Mouse (Mus musculus): Measurements from ENCODE around the gene Grsf1. TPM values are rescaled to one million over a fixed set of nuclear protein-coding genes. Genes with fewer than 3 reads are reported as not detected.
A peak's percentile ranks its signal among the peaks of the same experiment; 100 is the strongest.

Gene Grsf1
- total RNA-seq, 2 experiments from 2014 or later = 21.4 to 35.3 TPM

DNA sequence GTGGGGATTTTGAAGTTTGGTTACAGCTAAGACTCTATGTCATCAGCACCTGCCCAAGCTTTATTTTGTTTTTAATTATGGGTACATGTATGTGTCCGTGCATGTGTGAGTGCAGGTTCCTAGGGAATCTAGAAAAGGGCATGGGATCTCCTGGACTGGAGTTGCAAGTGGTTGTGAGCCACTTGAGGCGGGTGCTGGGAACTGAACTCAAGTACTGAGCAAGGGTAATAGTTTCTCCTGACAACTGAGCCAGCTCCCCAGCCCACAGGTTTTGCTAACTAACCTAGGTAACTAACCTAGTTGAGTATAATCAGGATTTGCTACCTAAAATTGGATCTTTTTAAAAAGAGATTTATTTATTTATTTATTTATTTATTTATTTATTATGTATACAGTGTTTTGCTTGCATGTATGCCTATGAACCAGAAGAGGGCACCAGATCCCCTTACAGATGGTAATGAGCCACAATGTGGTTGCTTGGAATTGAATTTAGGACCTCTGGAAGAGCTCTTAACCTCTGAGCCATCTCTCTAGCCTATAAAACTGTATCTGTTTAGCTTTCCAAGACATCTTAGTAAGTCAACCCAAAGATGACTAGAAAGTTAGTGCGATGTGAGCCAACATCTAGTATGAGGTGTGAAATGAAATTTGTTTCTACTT lies 13.4 kb upstream of the Grsf1 start:
- ATAC-seq (replicated peaks; ENCODE audit: low FRiP score, poor library complexity, severe bottlenecking) = no peak

DNA sequence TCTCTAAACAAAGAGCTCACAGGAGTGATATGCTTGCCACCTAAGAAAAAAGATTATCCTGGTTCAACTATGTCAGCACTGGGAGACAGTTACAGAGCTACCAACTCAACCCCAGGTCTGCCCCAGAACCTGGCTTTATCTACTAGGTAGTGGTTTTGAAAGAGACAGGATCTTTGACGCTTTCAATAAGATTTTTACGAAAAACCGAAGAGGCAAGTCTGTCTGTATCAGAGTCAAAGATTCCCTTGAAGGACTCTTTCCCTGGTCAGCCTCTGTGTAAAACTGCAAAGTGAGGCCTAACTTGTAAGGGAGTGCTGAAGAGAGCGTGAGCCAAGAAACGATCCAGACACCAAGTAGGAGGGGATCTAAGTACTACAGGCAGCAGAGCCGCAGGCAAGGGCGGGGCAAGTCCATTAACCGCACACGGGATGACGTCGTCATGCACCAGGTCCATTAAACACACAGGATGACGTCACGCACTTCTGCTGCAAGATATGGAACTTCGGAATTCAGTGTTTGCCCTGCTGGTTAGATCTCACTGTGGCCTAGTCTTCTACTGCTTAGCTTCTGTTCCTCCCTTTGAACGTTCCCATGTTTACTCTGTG lies 12.7 kb upstream of the Grsf1 start:
- no peak for ATAC-seq (replicated peaks; ENCODE audit: low FRiP score, poor library complexity, severe bottlenecking)

DNA sequence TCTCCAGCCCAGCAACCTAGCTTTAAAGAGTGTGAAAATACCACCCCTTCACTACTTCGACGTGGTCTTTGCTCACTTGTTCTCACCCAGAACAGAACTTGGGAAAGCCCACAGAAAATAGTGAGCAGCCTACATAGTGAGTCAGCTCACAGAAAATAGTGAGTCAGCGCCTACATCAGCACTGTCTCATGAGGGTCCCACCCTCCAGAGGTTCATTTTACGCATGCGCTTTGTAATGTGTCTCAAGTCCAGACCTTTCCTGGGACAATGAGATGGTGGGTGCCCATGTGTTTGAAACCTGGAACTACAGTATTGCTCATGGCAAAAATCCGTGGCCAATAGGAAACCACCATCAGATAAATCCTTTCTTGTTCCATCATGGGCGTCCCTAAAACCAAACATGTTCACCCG lies 12.0 kb upstream of the Grsf1 start:
- ATAC-seq (replicated peaks; ENCODE audit: low FRiP score, poor library complexity, severe bottlenecking) = no peak

DNA sequence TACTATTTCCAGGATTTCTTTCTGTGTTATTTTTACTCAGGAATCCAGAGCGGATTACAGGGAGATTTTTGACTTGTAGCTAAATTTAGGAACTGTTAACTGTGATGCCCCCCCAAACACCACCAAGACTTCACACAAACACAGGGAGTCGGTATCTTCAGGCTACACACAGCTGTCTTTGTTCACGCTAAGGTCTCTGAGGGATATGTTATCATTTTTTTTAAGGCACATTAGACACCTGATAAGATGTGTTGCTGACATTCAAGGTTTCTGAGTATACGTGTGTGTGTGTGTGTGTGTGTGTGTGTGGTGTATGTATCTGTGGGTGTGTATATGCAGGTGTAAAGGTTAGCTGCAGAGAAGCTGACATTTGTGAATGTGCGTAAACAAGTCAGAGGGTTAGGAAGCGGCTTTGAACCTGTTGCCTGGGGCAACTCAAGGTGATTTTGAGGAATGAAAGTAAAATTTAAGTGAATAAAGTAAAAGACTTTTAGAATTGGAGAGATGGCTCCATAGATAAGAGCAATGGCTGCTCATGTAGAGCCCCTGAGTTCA lies 9.9 kb upstream of the Grsf1 start:
- no peak for ATAC-seq (replicated peaks; ENCODE audit: low FRiP score, poor library complexity, severe bottlenecking)

DNA sequence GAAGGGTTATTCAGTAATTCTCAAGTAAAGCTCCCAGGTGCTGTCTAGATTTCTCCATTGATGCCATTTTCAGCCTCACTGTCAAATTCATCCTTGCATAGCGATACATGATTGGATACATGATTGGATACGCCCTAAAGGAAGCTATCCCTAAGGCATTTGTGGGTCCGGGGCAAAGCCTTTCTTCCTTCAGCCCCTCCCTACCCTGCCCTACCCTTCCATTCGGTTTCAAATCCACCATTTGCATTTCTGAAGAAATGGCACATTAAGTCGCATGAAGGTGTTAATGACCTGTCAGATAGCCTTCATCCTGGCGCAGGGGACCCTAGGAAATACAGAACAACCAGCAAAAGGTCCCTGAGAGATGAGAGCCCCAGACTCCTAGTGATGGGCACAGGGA lies 9.3 kb upstream of the Grsf1 start:
- no peak for ATAC-seq (replicated peaks; ENCODE audit: low FRiP score, poor library complexity, severe bottlenecking)

DNA sequence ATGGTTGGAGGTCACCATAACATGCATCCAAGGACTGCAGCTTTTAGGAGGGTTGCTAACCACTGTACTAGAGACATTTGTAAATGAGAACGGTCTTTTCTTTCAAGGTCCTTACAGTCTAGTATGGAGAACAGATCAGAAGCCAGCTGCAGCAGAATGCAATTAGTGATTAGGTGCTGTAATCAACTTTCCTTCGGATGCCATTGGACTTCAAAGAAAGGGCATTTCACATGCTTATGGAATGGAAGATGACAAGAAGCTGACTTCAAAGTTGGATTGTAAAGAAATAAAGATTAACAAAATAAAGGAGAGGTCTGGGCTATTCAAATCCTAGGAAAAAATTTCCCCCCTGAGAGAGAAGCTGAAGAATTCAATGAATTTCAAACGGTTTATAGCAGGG lies 8.3 kb upstream of the Grsf1 start:
- ATAC-seq (replicated peaks; ENCODE audit: low FRiP score, poor library complexity, severe bottlenecking) = no peak

DNA sequence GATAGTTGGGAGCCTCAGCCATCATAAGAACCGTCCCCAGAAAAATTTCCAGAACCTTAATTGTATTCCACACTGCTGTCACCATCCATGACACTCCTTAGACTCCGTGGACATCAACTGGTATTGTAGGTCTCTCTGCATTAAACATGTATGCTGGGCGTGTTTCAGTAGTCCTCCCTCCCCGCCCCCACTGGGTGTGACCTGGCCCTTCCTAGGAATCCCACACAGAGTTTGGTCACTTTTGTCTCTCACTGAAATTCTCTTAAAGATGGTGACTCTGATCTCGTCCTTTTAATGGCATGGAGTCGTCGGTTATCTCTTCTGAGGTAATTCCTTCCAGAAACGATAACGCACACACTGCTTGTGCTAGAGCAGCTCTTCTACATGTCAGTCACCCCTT lies 7.7 kb upstream of the Grsf1 start:
- no peak for ATAC-seq (replicated peaks; ENCODE audit: low FRiP score, poor library complexity, severe bottlenecking)

DNA sequence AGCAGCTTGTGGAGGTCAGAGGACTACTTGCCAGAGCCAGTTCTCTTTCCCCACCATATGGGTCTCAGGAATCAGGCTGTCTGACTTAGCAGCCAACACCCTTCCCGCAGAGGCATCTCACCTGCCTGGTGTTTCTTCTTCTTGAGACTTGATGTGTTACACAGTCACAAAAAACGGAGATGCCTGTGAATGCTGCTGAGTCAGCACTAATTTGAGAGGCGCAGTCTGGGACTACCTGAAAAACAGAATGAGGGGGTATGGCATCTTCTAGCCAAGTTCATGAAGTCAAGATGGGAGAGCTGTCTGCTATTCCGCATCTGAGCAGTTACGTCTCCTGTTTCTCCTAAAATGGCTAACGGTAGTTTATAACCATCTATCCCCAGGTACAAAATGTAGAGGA lies 4.6 kb upstream of the Grsf1 start:
- no peak for ATAC-seq (replicated peaks; ENCODE audit: low FRiP score, poor library complexity, severe bottlenecking)

DNA sequence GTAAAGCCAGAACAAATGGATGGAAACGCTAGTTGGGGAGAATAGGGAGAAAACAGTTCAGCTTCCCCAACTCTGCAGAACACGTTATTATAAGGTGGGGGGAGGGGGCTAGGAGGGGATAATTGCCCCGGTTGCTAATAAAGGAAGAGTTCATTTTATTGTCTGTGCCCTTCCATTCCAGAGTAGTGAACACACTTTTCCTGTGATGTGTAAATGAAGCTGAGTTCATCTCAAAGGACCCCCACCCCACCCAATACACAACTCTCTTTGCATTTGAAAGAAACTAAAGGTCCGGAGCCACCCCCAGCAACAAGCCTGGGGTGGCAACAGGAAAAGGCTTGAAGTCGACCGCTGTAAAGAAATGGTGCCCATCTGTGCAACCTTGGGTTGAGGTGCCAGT lies 3.4 kb upstream of the Grsf1 start:
- ATAC-seq (replicated peaks; ENCODE audit: low FRiP score, poor library complexity, severe bottlenecking) = no peak

DNA sequence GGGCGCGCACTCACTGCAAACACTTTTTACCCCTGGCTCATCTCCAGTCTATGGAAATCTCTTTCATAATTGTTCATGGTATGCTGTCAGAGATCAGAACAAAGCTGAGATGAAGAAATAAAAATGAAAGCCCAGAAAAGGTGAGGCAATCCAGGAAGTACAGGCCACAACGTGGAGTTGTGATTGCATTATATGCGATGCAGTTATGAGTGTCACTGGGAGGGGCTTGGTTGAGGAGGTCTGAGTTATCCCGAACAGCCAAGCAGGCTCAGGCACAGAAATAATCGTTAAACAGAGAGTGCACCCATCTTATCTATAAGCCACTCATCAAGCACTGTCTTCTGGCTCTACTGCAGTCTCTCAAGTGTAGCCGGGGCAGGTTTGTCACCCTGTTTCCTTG lies 3.0 kb upstream of the Grsf1 start:
- ATAC-seq (replicated peaks; ENCODE audit: low FRiP score, poor library complexity, severe bottlenecking) = no peak

DNA sequence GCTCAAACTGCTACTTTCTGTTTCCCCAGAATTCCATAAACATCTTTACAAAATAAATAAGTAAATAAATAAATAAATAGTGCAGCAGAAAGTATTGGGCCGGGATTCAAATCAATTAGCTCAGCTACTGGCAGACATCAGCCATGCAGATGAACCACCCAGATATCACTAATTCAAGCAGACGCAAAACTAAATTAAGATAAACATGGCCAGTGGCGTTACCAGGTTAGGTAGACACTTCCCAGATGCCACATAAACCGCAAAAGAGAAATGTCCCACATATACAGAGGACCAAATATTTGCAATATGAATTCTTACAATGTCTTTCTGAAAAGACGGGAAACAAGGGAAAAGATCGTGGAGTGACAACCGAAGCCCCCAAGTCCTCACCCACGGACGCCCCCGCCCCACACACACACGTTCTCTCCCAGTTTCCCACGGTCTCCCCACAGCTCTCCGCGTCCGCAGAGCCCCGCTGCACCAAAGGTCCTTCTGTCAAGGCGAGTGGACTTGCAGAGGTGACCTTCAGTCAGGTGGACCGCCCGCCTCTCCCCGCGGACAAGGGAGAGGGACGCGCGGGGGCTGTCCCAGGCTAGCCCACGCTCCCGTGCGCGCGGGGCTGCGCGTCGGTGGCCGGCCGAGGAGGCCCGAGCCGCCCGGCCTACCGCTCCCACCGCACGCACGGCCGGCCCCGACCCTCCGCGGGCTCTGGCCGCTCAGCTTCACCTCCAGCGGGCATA lies 1.1 kb downstream of the Grsf1 start:
- peak; percentile 51 for ATAC-seq (replicated peaks; ENCODE audit: low FRiP score, poor library complexity, severe bottlenecking)

DNA sequence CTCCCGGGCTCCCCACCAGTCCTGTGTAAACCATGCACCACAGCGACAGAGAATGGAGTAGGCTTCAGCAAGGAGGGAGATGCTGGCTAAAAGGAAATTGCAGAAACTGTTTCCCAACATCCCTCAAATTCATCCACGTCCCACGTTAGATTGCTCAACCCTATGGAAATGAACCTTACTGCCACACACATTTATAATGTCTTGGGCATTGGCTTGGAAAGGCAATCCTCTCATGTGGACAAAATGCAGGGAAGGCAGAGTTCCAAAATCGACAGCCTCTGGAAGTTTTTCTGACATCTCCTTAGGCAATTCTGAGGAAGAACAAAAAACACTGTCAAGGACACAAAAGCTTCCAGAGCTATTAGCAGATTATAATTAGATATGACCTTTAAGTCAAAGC lies 12.1 kb downstream of the Grsf1 start:
- no peak for ATAC-seq (replicated peaks; ENCODE audit: low FRiP score, poor library complexity, severe bottlenecking)

DNA sequence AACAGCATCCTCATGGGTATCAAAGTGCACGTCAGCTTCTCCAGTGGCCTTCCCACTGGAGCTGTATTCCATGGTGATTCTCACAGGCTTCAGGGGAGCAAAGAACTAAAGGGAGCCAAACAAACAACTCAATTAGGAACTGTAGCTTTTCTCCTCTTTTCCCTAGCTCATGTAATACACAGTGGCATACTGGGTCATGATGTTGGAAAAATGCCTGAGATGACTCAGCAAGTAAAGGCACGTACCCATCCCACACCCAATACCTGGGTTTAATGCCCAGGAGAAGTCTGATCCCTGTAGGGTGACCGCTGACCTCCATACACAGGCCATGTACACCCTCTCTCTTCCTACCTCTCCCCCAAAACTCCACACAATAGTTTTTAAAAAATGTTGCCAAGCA lies 12.8 kb downstream of the Grsf1 start:
- peak; percentile 30; the same call in 1 of the 2 replicates for ATAC-seq (replicated peaks; ENCODE audit: low FRiP score, poor library complexity, severe bottlenecking)

DNA sequence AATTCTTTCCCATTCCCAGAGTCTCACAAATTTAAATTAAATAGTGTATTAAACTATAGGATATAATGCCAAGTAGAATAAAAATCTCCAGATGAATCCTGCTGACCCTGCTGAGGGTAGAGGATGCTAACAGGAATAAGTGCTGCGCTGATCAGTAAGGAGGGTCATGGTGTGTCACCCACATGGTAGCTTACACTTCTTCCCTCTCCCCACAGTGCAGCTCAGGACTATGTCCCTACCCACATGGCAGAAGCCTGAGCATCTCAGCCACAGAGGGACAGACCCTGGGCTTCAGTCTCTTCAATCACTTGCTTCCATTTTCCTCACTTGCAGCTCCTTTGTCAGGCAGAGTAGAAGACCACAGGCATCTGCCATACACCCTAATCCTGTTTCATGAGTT lies 18.1 kb downstream of the Grsf1 start:
- ATAC-seq (replicated peaks; ENCODE audit: low FRiP score, poor library complexity, severe bottlenecking) = no peak

DNA sequence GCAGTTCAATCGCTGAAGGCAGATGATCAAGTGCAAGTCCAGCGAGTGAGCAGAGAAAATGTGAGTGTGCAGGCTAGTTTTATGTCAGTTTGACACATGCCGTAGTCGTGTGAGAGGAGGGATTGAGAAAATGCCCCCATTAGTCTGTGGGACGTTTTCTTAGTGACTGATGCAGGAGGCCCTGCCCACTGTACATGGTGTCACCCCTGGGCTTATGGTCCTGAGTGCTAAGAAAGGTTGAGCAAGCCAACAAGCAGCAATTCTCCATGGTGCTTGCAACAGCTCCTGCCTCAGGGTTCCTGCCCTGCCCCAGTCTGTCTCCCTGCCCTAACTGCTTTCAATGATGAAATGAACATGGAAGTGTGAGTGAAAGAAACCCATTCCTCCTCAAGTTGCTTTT lies 23.4 kb downstream of the Grsf1 start:
- no peak for ATAC-seq (replicated peaks; ENCODE audit: low FRiP score, poor library complexity, severe bottlenecking)

DNA sequence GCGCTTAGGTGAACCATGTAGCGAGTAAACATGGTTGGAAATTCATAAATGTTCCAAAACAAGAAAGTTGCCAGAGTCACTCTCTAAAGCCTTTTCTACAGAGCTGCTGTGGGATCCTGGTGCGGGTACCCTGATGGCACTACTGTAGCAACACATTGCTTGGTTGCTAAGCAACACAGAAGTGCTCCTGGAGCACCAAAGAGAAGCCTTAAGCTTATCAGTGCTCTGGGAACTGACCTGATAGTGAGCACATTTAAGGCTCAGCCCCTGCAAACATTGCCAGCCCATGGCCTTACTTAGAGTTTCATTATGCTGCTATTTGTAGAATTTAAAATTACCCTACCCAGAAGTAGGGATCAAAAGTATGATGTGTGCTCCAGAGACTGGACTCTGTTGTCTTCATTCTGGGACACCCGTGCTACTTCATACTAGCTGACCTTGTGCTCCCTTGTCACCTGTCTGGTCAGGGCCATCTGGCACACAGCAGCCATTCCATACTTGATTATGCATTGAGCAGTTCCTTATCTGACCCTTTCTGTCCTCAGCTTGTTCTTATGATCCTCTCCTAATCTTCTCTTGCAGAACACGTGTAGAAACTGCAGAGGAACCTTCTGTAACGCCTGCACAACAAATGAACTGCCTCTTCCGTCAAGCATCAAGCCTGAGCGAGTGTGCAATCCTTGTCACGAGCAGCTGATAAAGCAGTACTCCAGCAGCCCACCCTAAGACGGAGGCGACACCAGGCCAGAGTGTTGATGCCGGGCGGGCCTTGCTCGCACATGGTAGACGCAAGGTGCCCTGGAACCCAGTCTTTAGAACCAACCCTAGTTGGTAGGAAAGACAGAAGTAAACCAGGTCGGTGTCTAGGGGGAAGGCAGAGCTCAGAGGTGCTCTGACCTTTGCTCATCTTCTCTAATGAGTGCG lies 26.5 kb downstream of the Grsf1 start:
- 0 out of 2 replicates have a peak, but pooled peaks have one; percentile 38 for ATAC-seq (replicated peaks; ENCODE audit: low FRiP score, poor library complexity, severe bottlenecking)

DNA sequence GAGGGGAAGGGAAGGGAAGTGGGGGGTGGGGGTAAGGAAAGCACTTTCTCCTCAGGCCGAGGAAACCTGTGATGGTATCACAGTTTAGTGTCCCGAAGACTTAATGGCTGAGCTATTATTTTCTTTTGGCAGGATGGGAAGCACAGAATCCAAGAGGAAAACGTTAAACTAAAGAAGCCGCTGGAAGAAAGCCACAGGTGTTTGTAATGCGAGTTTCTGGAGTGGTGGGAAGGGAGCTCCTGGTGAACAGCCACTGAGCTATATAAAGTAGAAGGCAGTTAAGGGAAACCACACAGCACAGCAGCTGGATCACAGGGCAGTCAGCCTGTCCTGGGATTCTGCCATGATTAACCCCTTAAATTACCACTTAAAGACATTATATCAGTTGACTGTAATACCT lies 30.6 kb downstream of the Grsf1 start:
- ATAC-seq (replicated peaks; ENCODE audit: low FRiP score, poor library complexity, severe bottlenecking) = no peak

DNA sequence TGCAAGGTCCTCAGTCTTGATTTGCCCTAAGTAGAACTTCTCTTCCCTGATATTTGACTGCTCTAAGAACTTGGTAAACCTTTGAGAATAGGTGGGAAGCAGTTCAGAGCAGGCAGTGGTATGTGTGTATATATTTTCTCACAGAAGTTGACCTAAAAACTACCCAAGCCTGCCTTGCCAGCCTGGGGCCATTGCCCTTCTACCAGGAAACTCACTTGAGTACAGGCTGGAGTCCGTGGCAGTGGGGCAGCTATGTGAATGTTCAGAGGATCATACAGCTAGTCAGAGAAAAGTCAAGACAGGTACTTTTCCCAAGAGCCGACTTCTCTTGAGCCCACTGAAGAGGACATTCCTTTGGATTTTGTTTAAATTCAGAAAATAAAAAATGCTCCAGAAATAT lies 31.1 kb downstream of the Grsf1 start:
- ATAC-seq (replicated peaks; ENCODE audit: low FRiP score, poor library complexity, severe bottlenecking) = no peak

DNA sequence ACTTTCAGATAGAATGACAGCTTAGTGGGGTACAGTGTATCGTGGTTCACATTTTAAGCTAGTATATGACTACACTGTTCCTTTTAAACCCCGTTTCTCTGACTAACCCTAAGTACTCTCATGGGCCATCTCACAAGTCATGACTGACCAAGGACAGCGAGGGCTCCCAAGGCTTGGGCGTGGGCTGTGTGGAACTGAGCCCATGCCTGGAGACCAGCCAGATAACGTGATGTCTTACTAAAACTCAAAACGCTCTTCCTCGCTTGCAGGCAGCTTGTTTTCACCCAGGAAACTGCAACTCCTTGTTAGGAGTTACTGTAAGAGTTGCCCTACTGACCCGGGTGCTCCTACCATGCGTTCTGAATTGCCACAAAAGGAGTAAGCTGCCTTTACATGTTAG lies 32.5 kb downstream of the Grsf1 start:
- ATAC-seq (replicated peaks; ENCODE audit: low FRiP score, poor library complexity, severe bottlenecking) = no peak

DNA sequence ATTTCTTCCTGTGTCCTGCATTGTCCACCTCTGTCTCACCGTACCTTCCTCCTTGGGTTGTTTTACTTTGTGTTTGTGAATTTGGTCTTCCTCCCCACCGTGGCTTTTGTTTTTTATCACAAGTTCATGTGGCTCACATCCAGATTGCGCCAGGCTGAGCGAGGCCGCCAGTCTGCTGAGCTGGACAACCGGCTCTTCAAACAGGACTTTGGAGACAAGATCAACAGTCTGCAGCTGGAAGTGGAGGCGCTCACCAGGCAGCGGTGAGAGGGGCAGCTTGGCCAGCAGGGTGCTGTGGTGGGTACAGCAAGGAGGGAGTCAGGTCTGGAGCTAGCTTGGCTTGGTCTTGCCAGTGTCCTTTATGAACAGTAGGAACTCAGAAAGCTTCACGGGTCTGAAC lies 33.2 kb downstream of the Grsf1 start:
- no peak for ATAC-seq (replicated peaks; ENCODE audit: low FRiP score, poor library complexity, severe bottlenecking)

All from erythroid progenitor cell, adult 5-6 weeks (primary cell).